Mouse (Mus musculus) left cerebral cortex, adult 11 months (tissue): ENCODE results near the gene Brox.
"Not testable (repeated sequence)": the region's sequence is repeated elsewhere in the genome, so short reads cannot be mapped to it uniquely, and the experiment has no call there.

Experiments
- DNase-seq: peaks from one replicate; pipeline ENCODE4 v3.0.0; 2022; ENCODE audit warnings: low spot score

Gene Brox

GRCm38 (mm10) chr1:183296877-183297383, at the start of gene Brox:
TSS of gene Brox (minus strand) at chr1:183297269.
- DNase-seq: peak; percentile 82

GRCm38 (mm10) chr1:183345817-183346195, 48.7 kb upstream of the Brox start:
- no peak for DNase-seq

- peak; percentile 73 for DNase-seq
These were observed 48.1 kb upstream of the Brox start for GRCm38 (mm10) chr1:183344886-183345816.

GRCm38 (mm10) chr1:183342902-183343301, 45.8 kb upstream of the Brox start:
- not testable (repeated sequence) for DNase-seq

- no peak for DNase-seq
These were observed 30.1 kb upstream of the Brox start for GRCm38 (mm10) chr1:183327171-183327570.

- DNase-seq: no peak
These were observed 27.4 kb upstream of the Brox start for GRCm38 (mm10) chr1:183324433-183324832.

GRCm38 (mm10) chr1:183323923-183324322, 26.9 kb upstream of the Brox start:
- no peak for DNase-seq

- not testable (repeated sequence) for DNase-seq
These were observed 25.4 kb upstream of the Brox start for GRCm38 (mm10) chr1:183322496-183322895.

- no peak for DNase-seq
These were observed 23.6 kb upstream of the Brox start for GRCm38 (mm10) chr1:183320708-183321107.

- DNase-seq: no peak
These were observed 18.7 kb upstream of the Brox start for GRCm38 (mm10) chr1:183315783-183316182.

- DNase-seq: no peak
These were observed 15.0 kb upstream of the Brox start for GRCm38 (mm10) chr1:183312076-183312475.

- not testable (repeated sequence) for DNase-seq
These were observed 12.5 kb upstream of the Brox start for GRCm38 (mm10) chr1:183309601-183310000.

- no peak for DNase-seq
These were observed 11.4 kb upstream of the Brox start for GRCm38 (mm10) chr1:183308476-183308875.

- DNase-seq: no peak
These were observed 10.5 kb upstream of the Brox start for GRCm38 (mm10) chr1:183307555-183307954.

- DNase-seq: peak; percentile 97
These were observed 2.1 kb upstream of the Brox start for GRCm38 (mm10) chr1:183299161-183299560.

GRCm38 (mm10) chr1:183297886-183298489, 919 bp upstream of the Brox start:
- peak; percentile 23 for DNase-seq

- peak; percentile 42 for DNase-seq
These were observed 410 bp upstream of the Brox start for GRCm38 (mm10) chr1:183297473-183297885.

- peak; percentile 17 for DNase-seq
These were observed 604 bp downstream of the Brox start, which contains the start of gene Aida for GRCm38 (mm10) chr1:183296465-183296864. TSS of gene Aida (plus strand) at chr1:183296590.

GRCm38 (mm10) chr1:183289576-183289975, 7.5 kb downstream of the Brox start:
- no peak for DNase-seq

GRCm38 (mm10) chr1:183288351-183288750, 8.7 kb downstream of the Brox start:
- DNase-seq: no peak

GRCm38 (mm10) chr1:183275763-183276162, 21.3 kb downstream of the Brox start:
- no peak for DNase-seq

- DNase-seq: no peak
These were observed 22.7 kb downstream of the Brox start for GRCm38 (mm10) chr1:183274385-183274784.
